Mouse (Mus musculus): ENCODE data around the gene Slc24a3. TPM values are rescaled to one million over a fixed set of nuclear protein-coding genes. Genes with fewer than 3 reads are reported as not detected.
A peak's percentile ranks its signal among the peaks of the same experiment; 100 is the strongest.

Slc24a3 gene
- polyA plus RNA-seq, 2 experiments: 0.58 TPM

GRCm38 (mm10) chr2:145382908-145383770, 215.6 kb downstream of the Slc24a3 start:
- ATAC-seq (ENCODE audit: insufficient read depth) (no peak), DNase-seq (ENCODE audit: low read depth in 3 of 3, low spot score in 3 of 3) (no peak)
- no peak overlapping the region for H3K9ac ChIP-seq (replicated peaks)
- peaks cover 0 to 10% of the 10 kb centered on the region in 2 experiments; a peak in 1 of 4 replicates for H3K4me1 ChIP-seq (replicated peaks; ENCODE audit: control insufficient read depth in 2 of 2, insufficient read depth in 2 of 2, low read length in 1 of 2)
- no peaks in the 10 kb centered on the region for H3K9me3 ChIP-seq (ENCODE audit: control insufficient read depth, low read length)
- H3K4me3 ChIP-seq (ENCODE audit: insufficient read depth in 1 of 2, low read depth in 2 of 2, low read length in 2 of 2): no peak overlapping the region
- WGBS (ENCODE audit: insufficient replicate concordance): 64% methylated on average over 13 of the region's 13 CpGs
- H3K27me3 ChIP-seq (ENCODE audit: control insufficient read depth, insufficient read depth, low read length): no peaks in the 10 kb centered on the region
- no peaks in the 10 kb centered on the region for H3K36me3 ChIP-seq (replicated peaks; ENCODE audit: control insufficient read depth, insufficient read depth, low read depth)
- no peak overlapping the region for H3K27ac ChIP-seq
- TF ChIP-seq EP300 (IDR thresholded peaks at IDR 0.05; ENCODE audit: low read depth): no peak
- TF ChIP-seq CTCF (IDR thresholded peaks at IDR 0.05; ENCODE audit: low read depth): no peak
- no peak overlapping the region for H3K4me2 ChIP-seq (ENCODE audit: low read depth)

- ATAC-seq (ENCODE audit: insufficient read depth): no peak
- no peak for TF ChIP-seq CTCF (IDR thresholded peaks at IDR 0.05; ENCODE audit: low read depth)
- no peak for TF ChIP-seq EP300 (IDR thresholded peaks at IDR 0.05; ENCODE audit: low read depth)
- Histone ChIP-seq H3K4me2 (ENCODE audit: low read depth) (no peak overlapping the region), H3K27me3 (ENCODE audit: control insufficient read depth, insufficient read depth, low read length) (no peaks in the 10 kb centered on the region), H3K36me3 (replicated peaks; ENCODE audit: control insufficient read depth, insufficient read depth, low read depth) (no peaks in the 10 kb centered on the region), H3K4me3 (ENCODE audit: insufficient read depth in 1 of 2, low read depth in 2 of 2, low read length in 2 of 2) (no peak overlapping the region), H3K27ac (no peak overlapping the region), H3K9ac (replicated peaks) (no peak overlapping the region), H3K4me1 (replicated peaks; ENCODE audit: control insufficient read depth in 2 of 2, insufficient read depth in 2 of 2, low read length in 1 of 2) (peaks cover 0 to 10% of the 10 kb centered on the region in 2 experiments; a peak in 1 of 4 replicates), H3K9me3 (ENCODE audit: control insufficient read depth, low read length) (no peaks in the 10 kb centered on the region)
- 56% methylated on average over 2 of the region's 2 CpGs for WGBS (ENCODE audit: insufficient replicate concordance)
- DNase-seq (ENCODE audit: low read depth in 3 of 3, low spot score in 3 of 3): no peak
These were observed 216.7 kb downstream of the Slc24a3 start for GRCm38 (mm10) chr2:145384221-145384620.

GRCm38 (mm10) chr2:145385220-145385619, 217.7 kb downstream of the Slc24a3 start:
- Histone ChIP-seq H3K27me3 (ENCODE audit: control insufficient read depth, insufficient read depth, low read length) (no peaks in the 10 kb centered on the region), H3K9me3 (ENCODE audit: control insufficient read depth, low read length) (no peaks in the 10 kb centered on the region), H3K27ac (no peak overlapping the region), H3K9ac (replicated peaks) (no peak overlapping the region), H3K4me2 (ENCODE audit: low read depth) (no peak overlapping the region), H3K4me1 (replicated peaks; ENCODE audit: control insufficient read depth in 2 of 2, insufficient read depth in 2 of 2, low read length in 1 of 2) (peaks cover 0 to 10% of the 10 kb centered on the region in 2 experiments; a peak in 1 of 4 replicates), H3K4me3 (ENCODE audit: insufficient read depth in 1 of 2, low read depth in 2 of 2, low read length in 2 of 2) (no peak overlapping the region), H3K36me3 (replicated peaks; ENCODE audit: control insufficient read depth, insufficient read depth, low read depth) (no peaks in the 10 kb centered on the region)
- DNase-seq (ENCODE audit: low read depth in 3 of 3, low spot score in 3 of 3): no peak
- WGBS (ENCODE audit: insufficient replicate concordance): 55% methylated on average over 3 of the region's 3 CpGs
- no peak for ATAC-seq (ENCODE audit: insufficient read depth)
- no peak for TF ChIP-seq CTCF (IDR thresholded peaks at IDR 0.05; ENCODE audit: low read depth)
- no peak for TF ChIP-seq EP300 (IDR thresholded peaks at IDR 0.05; ENCODE audit: low read depth)

- H3K27me3 ChIP-seq (ENCODE audit: control insufficient read depth, insufficient read depth, low read length): no peaks in the 10 kb centered on the region
- H3K4me1 ChIP-seq (replicated peaks; ENCODE audit: control insufficient read depth in 2 of 2, insufficient read depth in 2 of 2, low read length in 1 of 2): peaks cover 0 to 10% of the 10 kb centered on the region in 2 experiments; a peak in 1 of 4 replicates
- H3K27ac ChIP-seq: no peak overlapping the region
- TF ChIP-seq CTCF (IDR thresholded peaks at IDR 0.05; ENCODE audit: low read depth) (no peak), EP300 (IDR thresholded peaks at IDR 0.05; ENCODE audit: low read depth) (no peak)
- ATAC-seq (ENCODE audit: insufficient read depth): peak; percentile 61
- H3K4me2 ChIP-seq (ENCODE audit: low read depth): no peak overlapping the region
- H3K9me3 ChIP-seq (ENCODE audit: control insufficient read depth, low read length): no peaks in the 10 kb centered on the region
- WGBS (ENCODE audit: insufficient replicate concordance): 4% methylated on average over 1 of the region's 1 CpGs
- no peak overlapping the region for H3K9ac ChIP-seq (replicated peaks)
- DNase-seq (ENCODE audit: low read depth in 3 of 3, low spot score in 3 of 3): no peak
- no peak overlapping the region for H3K4me3 ChIP-seq (ENCODE audit: insufficient read depth in 1 of 2, low read depth in 2 of 2, low read length in 2 of 2)
- no peaks in the 10 kb centered on the region for H3K36me3 ChIP-seq (replicated peaks; ENCODE audit: control insufficient read depth, insufficient read depth, low read depth)
These were observed 218.2 kb downstream of the Slc24a3 start for GRCm38 (mm10) chr2:145385773-145386172.

GRCm38 (mm10) chr2:145395804-145396203, 228.2 kb downstream of the Slc24a3 start:
- Histone ChIP-seq H3K36me3 (replicated peaks; ENCODE audit: control insufficient read depth, insufficient read depth, low read depth) (no peaks in the 10 kb centered on the region), H3K27me3 (ENCODE audit: control insufficient read depth, insufficient read depth, low read length) (no peaks in the 10 kb centered on the region), H3K27ac (no peak overlapping the region), H3K9ac (replicated peaks) (no peak overlapping the region), H3K4me1 (replicated peaks; ENCODE audit: control insufficient read depth in 2 of 2, insufficient read depth in 2 of 2, low read length in 1 of 2) (peaks cover 0 to 2% of the 10 kb centered on the region in 2 experiments; a peak in 1 of 4 replicates), H3K4me2 (ENCODE audit: low read depth) (no peak overlapping the region), H3K4me3 (ENCODE audit: insufficient read depth in 1 of 2, low read depth in 2 of 2, low read length in 2 of 2) (no peak overlapping the region), H3K9me3 (ENCODE audit: control insufficient read depth, low read length) (no peaks in the 10 kb centered on the region)
- TF ChIP-seq EP300 (IDR thresholded peaks at IDR 0.05; ENCODE audit: low read depth) (no peak), CTCF (IDR thresholded peaks at IDR 0.05; ENCODE audit: low read depth) (no peak)
- WGBS (ENCODE audit: insufficient replicate concordance): 51% methylated on average over 3 of the region's 3 CpGs
- ATAC-seq (ENCODE audit: insufficient read depth): no peak
- DNase-seq (ENCODE audit: low read depth in 3 of 3, low spot score in 3 of 3): no peak

Data from liver, embryonic 14.5 days (tissue).